Mouse (Mus musculus) kidney, postnatal 14 days (tissue): ENCODE data around the gene Lamp5.

Experiments
- DNase-seq: peaks from one replicate; pipeline ENCODE4 v3.0.0; 2022; ENCODE audit warnings: mixed read lengths

Gene Lamp5

DNA sequence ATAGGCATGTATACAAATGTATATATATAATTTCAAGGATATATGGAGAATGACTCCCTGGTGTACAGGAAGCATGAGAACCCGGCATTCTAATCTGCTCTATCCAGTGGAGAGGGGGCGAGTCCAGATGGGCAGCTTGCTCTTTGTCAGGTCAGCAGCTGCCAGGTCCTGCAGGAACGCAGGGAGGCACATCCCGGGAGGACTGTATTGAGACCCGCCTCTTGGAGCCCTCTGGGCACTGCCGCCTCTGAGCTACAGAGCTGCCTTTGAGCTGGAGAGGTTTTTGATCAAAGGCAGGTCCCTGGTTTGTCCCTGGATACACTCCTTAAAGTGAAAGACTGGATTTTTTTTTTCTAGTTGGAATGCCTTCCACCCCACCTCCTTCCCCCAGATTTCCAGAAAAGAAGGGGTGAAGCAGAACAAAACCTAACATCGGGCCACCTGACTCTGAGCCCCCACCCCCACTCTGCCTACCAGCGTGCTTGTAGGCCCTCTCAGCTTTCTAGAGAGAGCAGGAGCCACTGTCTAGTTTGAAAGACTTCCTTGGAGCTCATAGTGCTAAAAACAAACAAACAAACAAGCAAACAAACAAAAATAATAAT is at the start of gene Lamp5:
Lamp5 (plus strand) TSS at position 552 of the 602 bp plus-strand sequence.
- DNase-seq, result no peak

DNA sequence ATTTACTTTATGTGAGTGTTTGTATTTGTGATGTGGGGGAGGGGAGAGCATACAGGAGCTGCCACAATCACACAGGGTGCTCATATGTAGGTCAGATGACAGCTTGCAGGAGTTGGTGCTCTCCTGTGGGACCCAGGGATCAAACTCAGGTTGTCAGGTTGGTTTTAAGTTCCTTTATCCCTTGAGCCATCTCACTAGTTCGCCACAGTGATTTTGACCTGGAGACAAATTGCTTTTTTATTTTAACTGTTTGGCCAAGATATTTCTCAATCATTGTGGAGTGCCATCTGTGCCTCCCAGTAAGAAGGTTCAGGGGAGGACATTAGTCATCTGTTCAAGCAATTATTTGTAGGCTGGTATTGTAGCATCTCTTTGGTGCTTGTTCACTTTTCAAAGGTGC is 48.2 kb upstream of the Lamp5 start:
- no peak for DNase-seq

DNA sequence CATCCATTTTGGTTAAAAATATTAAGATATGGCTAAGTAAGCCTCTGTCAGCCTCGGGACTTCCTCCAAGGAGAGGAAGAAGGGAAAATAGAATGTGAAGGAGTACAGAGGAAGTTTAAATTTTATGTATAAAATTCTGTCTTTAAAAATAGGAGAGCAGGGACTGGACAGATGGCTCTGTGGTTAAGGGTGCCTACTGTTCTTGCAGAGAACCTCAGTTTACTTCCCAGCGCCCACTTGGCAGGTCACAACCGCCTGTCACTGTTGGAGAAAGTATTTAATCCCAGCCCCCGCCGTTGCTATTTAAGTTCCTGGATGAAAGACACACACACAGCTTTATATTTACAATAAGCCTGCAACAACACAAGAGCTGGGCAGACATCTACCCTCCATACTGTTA is 45.8 kb upstream of the Lamp5 start:
- DNase-seq, result no peak

DNA sequence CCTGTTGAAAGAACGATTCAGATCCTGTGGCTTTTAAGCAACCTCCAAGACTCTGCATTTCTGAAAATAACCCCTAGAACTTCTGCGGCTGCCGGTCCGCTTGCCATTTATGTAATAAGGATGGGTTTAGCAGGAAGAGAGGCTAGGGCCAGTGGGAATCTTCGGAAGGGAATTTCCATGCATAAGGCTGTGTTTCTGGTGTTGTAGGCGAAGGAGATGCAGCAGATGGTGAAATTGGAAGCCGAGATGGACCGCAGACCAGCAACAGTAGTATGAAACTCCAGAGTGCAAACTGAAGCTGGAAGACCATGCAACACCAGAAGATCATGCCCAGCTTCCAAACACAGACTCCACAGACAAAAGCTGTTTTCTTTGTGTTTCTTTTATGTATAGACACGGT is 39.3 kb upstream of the Lamp5 start:
- no peak for DNase-seq

DNA sequence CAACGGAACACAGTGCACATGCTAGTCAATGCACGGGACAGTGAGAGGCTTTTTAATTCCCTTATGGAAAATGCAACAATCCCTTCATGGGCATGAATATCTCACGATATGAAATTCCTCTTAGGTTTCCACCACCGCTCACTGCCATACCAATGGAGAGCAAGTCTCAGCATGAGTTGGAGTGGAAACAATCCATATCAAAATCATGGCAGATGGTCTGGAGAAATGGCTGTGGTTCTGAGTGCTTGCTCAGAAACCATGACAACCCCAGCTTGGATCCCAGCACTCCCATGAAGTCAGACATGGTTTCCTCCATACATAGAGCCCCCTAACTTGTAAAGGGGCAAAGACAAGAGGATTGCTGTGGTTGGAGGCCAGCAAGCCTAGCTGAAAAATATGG is 3.6 kb upstream of the Lamp5 start:
- DNase-seq, result no peak

DNA sequence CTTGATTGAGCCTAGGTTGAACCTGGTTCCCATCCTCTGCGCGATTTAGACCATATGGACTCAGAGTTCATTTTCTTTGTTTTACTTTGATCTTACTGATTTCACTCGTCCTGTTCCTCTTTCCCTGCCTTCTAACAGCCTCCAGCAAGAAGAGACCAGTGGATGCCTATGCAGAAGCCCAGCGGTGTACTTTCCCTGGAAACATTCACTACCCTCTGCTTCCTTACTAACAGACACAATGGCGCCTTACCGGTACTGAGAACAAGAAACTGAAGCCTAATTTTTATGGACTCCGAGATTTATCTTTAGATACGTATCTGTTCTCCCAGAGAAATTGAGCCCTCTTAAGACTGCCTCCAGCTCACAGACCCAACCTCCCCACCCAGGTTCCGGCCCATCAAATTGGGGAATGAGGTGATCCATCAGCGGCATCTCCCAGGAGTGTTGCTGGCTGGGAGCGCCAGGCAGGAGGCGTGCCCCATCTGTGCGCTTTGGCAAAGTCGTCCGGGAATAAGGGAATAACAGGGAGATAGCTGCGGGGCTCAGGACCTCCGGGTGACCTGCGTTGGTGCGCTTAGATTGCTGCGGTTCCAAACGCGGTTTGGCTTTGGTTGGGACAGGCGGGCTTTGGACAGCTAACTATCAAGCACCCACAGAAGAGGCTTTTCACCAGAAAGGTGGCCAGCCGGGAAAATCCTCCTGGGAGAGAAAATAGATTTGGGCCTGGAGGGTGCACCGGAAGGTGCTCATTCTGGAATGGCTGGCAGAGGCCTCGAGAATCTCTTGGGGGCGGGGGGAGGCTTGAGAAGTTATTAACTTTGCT is 1.0 kb upstream of the Lamp5 start:
- no peak for DNase-seq

DNA sequence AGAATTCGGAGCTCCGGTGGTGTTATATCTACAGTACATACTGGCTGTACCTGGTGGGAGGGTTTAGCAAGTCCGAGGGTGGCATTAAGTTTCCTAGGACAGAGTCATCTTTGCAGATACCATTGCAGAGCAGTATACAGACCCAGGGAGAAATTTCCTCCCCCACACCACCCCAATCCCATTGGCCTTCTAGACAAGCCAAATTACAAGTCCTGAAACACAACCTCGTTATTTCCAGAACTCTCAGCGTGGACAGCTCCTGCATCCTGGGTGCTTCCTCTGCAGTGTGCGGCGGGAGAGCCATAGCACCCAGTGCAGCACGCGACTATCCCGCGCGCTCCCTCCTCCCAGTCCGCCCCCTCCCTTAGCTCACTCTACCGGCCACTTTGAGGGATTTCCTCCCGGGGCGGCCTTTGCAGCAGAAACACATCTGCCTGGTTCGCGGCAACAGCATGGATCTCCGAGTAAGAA is 5.9 kb downstream of the Lamp5 start:
- DNase-seq, result peak; percentile 10

DNA sequence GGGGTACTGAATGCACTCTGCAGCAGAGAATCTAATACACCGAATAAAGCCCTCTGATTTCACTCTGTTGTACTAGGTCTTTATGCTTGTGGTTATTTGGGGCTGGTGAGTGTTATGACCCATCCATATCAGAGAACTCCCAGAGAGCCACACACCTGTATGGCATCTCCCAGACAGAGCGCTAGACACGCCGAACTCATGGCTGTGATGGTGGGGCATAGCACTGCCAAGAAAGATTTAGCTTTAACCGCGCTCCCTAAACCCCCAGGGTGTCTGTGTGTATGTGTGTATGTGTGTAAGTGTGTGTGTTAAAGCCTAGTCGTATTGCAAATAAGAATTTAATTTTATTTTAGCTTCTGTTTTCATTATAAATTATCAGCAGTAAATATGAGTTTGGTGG is 6.4 kb downstream of the Lamp5 start:
- DNase-seq, result no peak

DNA sequence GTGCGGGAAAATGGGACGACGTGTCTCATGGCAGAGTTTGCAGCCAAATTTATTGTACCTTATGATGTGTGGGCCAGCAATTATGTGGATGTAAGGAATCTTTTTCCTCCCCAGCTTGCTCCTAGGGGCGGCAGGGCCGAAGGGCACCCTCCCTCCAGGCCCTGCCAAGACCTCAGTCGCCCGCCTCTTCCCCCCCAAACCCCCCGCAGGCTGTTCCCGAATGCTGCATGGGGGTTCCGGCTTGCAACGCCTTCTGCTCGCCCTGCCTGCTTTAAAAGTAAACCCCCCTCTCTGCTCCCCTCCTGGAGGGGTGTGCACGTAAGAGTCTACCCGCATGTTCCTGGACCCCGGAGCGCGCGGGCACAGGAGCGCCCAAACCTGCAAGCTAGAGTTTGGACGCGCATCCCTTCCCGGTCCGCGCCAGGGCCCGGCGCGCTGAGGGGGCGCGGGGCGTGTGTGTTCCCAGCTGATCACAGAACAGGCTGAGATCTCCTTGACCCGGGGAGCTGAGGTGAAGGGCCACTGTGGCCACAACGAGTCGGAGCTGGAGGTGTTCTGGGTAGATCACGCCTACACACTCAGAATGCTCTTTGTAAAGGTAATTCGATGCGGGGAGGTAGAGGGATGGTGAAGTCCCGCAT is 7.1 kb downstream of the Lamp5 start:
- no peak for DNase-seq

DNA sequence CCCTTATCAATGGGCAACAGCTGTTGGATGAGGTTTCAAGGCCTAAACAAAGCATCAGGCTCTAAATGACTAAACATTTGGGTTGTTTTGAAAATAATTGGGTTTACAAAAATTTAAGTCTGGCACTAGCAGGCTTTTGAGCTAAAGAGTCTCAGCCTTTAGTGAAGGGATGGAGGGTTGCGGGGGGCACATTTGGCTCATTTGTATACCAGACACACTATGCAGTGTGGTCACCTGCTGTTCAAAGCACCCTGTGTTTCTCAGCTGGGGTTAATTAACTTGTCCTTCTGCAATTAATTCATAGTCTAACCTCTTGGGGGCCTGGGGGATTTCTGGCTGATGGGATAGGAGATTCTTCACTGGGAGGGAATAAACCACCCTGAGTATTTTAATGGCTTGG is 12.3 kb downstream of the Lamp5 start:
- DNase-seq, result no peak

DNA sequence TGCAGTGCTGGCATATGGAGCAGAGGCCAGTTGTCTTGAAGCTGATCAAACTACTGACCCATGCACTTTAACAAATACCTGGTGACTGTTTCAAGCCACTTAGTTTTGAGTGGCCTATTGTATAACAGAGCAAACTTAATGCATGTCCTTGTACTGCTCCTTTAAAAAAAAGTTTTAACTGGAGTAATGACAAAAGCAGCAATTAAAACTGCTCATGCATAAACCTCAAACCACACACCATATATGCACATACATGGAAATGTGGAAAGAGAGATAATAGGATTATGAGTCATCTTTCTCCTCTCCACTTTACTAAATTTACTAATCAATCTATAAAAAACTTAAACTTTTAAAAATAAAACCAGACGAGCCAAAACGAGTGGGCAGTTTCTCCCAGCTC is 43.9 kb downstream of the Lamp5 start:
- DNase-seq, result no peak

DNA sequence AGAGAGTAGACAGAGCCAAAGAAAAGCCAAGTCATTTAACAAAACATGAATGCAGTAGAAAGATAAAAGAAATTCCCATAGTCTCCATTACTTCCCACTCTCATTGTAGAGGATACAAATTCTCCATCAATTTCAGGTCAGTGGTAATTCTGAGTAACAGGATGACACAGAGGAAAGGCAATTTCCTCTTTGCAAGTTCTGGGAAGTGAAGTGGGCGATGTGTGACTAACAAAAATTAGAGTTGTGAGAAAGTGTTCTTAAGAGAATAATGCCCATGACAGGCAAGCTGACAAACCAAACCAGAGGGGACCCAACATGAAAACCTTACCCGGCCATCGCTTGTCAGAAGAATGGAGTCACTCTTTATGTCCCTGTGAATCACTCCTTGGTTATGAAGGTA is 45.1 kb downstream of the Lamp5 start:
- no peak for DNase-seq

DNA sequence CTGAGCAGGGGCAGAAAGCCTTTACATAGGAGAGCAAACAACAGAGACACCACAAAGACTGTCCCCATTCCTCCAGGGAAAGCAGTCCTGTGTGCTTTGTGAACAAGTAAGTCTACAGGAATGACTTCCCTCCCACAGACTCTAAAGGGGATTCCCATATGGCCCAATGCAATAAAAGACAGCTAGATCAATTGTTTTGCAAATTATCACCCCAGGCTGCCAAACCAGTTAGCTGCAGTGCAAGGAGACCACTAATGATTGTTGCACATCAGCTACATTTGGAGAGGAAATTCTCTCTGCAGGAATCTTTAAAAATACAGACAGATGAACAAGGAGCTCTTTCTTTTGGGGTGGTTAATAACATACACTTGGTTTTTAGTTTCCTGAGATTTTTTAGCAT is 55.6 kb downstream of the Lamp5 start:
- no peak for DNase-seq

DNA sequence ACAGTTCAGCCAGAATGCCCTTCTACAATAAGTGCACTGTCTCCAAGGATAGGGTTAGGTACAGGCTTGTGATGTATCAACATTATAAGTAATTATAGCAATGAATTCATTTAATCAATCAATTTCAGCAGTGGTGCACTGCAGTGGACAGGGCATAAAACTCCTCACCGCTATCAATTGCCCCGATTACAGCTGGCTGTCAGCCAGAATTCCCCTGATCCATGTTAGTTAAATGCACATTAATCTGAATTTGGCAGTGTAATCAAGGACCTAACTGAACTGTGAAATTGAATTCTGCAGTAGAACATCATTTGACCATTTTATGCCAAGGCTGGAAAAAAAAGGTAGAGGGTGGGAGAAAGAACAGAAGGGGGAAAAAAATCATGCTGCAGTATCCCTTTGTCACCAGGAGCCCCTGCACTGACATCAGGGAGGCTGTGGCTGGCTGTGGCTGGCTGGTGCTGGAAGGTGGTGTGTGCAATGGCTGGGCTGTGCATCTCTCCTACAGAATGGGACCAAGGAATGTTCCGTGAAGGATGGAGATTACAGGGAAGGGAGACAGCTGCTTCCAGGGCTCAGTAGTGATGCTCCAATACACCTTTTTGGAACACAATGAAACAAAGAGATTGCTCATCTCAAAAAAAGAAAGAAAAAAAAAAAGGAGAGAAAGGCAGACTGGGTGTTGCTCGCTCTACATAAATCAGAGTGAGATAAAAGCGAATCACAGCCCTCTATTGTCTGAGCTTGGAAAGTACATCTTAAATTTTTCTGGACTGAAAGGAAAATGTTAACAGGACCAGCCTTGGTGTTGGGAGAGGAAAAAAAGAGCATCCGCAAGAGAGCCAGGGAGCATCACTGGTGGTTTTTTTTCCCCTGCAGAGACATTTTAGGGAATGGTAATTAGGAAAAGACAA is 56.3 kb downstream of the Lamp5 start:
- DNase-seq, result no peak

DNA sequence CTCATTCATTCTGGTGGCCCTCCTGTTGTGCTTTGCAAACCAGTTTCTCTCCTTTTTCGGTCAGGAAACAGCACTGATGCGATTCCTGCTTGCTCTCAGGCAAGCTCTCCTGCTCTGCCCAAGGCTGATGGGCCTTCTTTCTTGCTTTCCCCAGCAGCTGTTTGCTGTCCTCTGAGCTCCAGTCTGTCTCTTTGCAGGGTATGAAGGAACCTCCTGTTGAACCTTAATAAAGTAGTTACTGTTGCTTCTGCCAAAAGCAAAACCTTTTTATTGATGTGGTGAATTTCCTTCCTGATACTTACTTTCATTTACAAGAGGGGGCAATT is 57.0 kb downstream of the Lamp5 start:
- DNase-seq, result no peak

DNA sequence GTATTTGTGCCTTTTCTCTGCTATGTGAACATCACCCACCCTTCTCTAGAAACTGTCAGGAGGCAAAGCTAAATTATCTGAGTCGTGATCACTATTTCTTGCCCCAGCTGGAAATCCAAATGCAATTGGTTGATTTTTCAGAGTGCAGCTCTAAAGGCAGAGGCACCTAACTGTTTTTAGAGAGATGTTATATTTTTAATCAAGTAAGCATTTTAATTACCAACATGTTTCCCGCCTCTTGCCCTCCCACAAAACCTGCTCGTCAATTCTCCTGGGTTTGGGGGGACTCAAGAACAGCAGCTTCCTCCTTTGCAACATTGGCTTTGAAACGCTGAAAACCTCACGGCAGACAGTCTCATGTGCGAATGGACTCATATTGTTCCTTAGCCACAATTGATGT is 61.3 kb downstream of the Lamp5 start:
- DNase-seq, result no peak

DNA sequence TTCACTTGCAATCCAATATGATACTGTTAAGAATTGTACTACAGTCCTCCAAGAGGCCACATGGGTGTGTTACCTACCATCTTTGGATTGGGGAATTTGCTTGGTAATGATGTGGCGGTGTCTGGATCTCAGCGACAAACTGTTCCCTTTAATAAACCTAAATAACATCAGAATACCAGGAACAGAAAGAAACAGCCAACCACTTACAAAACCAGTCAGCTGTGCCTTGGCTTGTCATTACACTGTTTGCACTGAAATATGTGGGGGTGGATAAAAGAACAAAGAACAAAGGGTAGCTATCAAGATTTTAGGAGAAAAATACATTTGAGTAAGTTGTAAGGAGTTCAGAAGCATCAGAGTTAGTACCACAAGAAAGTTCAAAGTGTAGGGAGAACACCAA is 66.0 kb downstream of the Lamp5 start:
- DNase-seq, result no peak
